Mouse (Mus musculus) kidney, embryonic 15.5 days (tissue): ENCODE results near the gene Ddx25. TPM values are rescaled to one million over a fixed set of nuclear protein-coding genes. Genes with fewer than 3 reads are reported as not detected.

Source experiments
- polyA plus RNA-seq: library from polyadenylated mRNA; unstranded; fragments of >200 nt; fragmentation: Nextera tagmentation; extraction: Ambion mirVana; gene quantifications from 2 replicates; pipeline ENCODE4 v1.2.1, GENCODE M21; 2015

Ddx25 gene
- polyA plus RNA-seq, 1 experiment from 2014 or later = 2.4 TPM

Other genes with a start within 250 kb of the Ddx25 start
- gene Cdon, start 137.4 kb downstream of the Ddx25 start, polyA plus RNA-seq = 4.0 and 4.2 TPM in 2 replicates
- not detected in 2 replicates for gene Gm1113, start 40.3 kb downstream of the Ddx25 start, polyA plus RNA-seq
- gene Pus3, start 67 bp upstream of the Ddx25 start, polyA plus RNA-seq = 21.8 and 22.0 TPM in 2 replicates
- 1.0 TPM in 2 replicates for gene Pate2, start 11.8 kb upstream of the Ddx25 start, polyA plus RNA-seq
- gene Hyls1, start 11.9 kb upstream of the Ddx25 start, polyA plus RNA-seq = 15.5 and 15.6 TPM in 2 replicates
- not detected in 2 replicates for gene Pate4, start 53.4 kb upstream of the Ddx25 start, polyA plus RNA-seq
- not detected in 2 replicates for gene Pate3, start 89.7 kb upstream of the Ddx25 start, polyA plus RNA-seq
- not detected in 2 replicates for gene Pate1, start 128.9 kb upstream of the Ddx25 start, polyA plus RNA-seq
- gene Gm17677, start 182.5 kb upstream of the Ddx25 start, polyA plus RNA-seq = not detected in 2 replicates
- gene Gm17727, start 219.6 kb upstream of the Ddx25 start, polyA plus RNA-seq = not detected in 2 replicates
- not detected in 2 replicates for gene Gm27235, start 231.6 kb upstream of the Ddx25 start, polyA plus RNA-seq
- gene D730048I06Rik, start 231.6 kb upstream of the Ddx25 start, polyA plus RNA-seq = not detected in 2 replicates